Mouse (Mus musculus): ENCODE measurements around the gene Arid1b. TPM values are rescaled to one million over a fixed set of nuclear protein-coding genes. Genes with fewer than 3 reads are reported as not detected.

The Arid1b gene
- polyA plus RNA-seq, 1 experiment from 2014 or later = 5.2 TPM

DNA sequence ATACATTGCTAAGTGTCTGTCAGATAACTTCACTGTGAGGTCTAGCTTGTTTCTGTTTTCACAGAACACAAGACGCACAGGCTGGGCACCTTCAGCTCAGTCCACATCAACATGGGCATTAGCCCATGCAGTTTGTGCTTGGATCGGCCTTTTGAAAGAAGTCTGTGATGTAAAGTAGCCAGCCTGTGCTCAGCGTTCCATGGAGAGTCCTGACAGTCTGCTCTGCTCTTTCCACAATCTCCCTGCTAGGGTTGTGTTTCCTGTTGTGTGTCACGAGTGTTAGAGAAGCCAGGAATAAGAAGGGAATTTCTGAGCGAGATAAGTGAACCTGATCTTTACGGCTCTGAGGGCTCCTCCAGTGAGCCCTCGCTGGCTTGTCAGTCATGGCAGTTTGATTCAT is 184.9 kb downstream of the Arid1b start:
- Histone ChIP-seq H3K4me2 (no peak overlapping the region), H3K4me3 (no peak overlapping the region), H3K27me3 (replicated peaks) (no peaks in the 10 kb centered on the region), H3K4me1 (peaks cover 73% of the 10 kb centered on the region), H3K36me3 (no peaks in the 10 kb centered on the region), H3K9ac (no peak overlapping the region), H3K27ac (replicated peaks) (peak overlapping the region; percentile 56), H3K9me3 (no peaks in the 10 kb centered on the region)
- ATAC-seq (ENCODE audit: extremely low read depth, insufficient number of reproducible peaks, low FRiP score, low TSS enrichment) = no peak
- whole genome bisulfite sequencing = 24% methylated on average over 7 of the region's 7 CpGs

DNA sequence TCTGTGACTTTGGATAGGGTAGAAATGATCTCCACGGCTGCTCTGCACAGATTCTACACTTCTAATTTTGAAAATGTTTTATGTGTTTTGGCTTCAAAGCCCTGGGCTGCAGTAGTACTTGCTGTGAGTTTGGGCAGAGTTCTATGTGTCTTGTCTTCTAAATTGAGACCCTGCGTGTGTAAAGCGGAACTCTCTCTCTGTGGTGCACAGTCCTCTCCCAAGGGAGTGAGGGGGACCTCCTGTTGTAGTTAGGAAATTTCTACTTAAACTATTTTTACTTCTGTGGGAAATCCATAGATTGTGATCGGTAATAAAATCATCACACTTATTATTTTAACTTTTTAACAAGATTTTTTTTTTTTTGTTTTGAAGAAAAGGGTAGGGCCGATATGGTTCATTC is 185.3 kb downstream of the Arid1b start:
- H3K4me2 ChIP-seq = no peak overlapping the region
- H3K9ac ChIP-seq = no peak overlapping the region
- peak overlapping the region; percentile 56 for H3K27ac ChIP-seq (replicated peaks)
- H3K9me3 ChIP-seq = no peaks in the 10 kb centered on the region
- H3K4me1 ChIP-seq = peaks cover 71% of the 10 kb centered on the region
- ATAC-seq (ENCODE audit: extremely low read depth, insufficient number of reproducible peaks, low FRiP score, low TSS enrichment) = no peak
- no peak overlapping the region for H3K4me3 ChIP-seq
- no peaks in the 10 kb centered on the region for H3K27me3 ChIP-seq (replicated peaks)
- 76% methylated on average over 5 of the region's 5 CpGs for WGBS
- no peaks in the 10 kb centered on the region for H3K36me3 ChIP-seq

DNA sequence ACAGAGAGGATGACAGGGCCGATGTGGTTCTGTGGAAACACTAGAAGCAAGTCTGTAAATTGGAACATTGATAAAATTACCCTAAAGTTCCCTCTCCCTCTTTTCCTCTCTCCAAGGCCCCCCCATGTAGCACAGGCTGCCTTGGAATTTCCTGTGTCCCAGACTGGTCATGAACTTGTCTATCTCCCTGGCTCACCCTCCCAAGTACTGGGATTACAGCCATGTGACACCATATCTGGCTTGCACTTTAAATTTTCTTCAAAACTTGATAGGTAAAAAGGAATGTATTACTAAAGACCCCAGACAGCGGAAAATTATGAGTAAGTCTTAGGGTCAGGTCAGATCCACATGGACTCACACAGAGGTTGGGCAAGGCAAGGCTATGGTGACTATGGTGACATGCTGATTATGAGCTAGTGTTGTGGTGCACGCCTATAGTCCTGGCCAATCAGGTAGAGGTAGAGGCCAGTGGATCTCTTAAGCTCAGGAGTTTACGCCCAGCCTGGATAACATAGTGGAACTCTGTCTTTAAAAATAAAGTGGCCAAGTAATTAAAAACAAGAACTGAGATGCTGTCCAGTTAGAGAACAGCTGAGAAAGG is 185.9 kb downstream of the Arid1b start:
- no peak; the same call in 1 of the 2 replicates for ATAC-seq (ENCODE audit: extremely low read depth, insufficient number of reproducible peaks, low FRiP score, low TSS enrichment)
- H3K4me1 ChIP-seq = peaks cover 70% of the 10 kb centered on the region
- 78% methylated on average over 4 of the region's 4 CpGs for WGBS

DNA sequence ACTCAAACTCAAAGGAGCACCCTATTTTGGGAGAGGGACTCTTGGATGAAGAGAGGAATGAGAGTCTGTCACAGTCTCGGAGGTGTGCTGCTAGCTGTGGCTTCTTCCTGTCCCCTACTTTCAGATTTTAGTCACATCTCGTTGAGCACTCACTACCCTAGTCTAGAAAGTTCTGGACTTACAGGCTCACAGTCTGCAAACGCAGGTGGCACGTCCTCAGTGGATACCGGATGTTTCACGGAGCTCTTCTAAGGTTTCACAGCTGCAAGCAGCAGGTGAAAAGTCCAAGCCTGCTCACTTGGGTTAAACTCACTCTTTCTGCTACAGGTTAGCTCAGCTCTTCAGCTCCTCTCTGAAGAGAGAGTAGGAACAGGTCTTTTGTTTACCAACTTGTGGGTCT is 186.8 kb downstream of the Arid1b start:
- no peak overlapping the region for H3K4me2 ChIP-seq
- 82% methylated on average over 6 of the region's 6 CpGs for WGBS
- H3K27ac ChIP-seq (replicated peaks) = no peak overlapping the region
- H3K9ac ChIP-seq = no peak overlapping the region
- peaks cover 61% of the 10 kb centered on the region for H3K4me1 ChIP-seq
- ATAC-seq (ENCODE audit: extremely low read depth, insufficient number of reproducible peaks, low FRiP score, low TSS enrichment) = no peak
- no peak overlapping the region for H3K4me3 ChIP-seq
- H3K36me3 ChIP-seq = no peaks in the 10 kb centered on the region
- no peaks in the 10 kb centered on the region for H3K9me3 ChIP-seq
- H3K27me3 ChIP-seq (replicated peaks) = no peaks in the 10 kb centered on the region

More for the DNA sequence above, 185.9 kb downstream of the Arid1b start:
- H3K9me3 ChIP-seq = no peaks in the 10 kb centered on the region
- no peak overlapping the region for H3K4me3 ChIP-seq
- H3K4me2 ChIP-seq = no peak overlapping the region
- H3K36me3 ChIP-seq = no peaks in the 10 kb centered on the region
- no peaks in the 10 kb centered on the region for H3K27me3 ChIP-seq (replicated peaks)
- no peak overlapping the region for H3K9ac ChIP-seq
- H3K27ac ChIP-seq (replicated peaks) = no peak overlapping the region

DNA sequence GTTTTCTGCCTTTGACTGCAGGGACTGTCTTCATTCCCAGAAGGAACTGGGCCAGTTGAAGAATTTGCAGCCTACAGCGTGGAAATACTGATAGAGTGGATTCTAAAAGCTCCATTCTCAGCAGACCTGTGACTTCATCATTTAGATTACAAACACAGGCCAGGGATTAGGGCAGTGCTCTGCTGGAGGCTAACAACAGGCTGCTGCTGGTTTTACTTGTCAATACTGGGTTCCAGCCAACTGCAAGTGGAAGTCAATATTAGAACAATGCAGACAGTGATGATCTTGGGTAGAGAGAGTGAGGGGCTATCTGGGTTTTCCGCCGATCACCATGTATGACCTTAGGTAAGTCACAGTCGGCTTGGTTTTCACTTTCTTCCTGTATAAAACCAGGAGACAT is 188.4 kb downstream of the Arid1b start:
- Histone ChIP-seq H3K9ac (no peak overlapping the region), H3K9me3 (no peaks in the 10 kb centered on the region), H3K4me1 (peaks cover 60% of the 10 kb centered on the region), H3K4me3 (no peak overlapping the region), H3K27me3 (replicated peaks) (no peaks in the 10 kb centered on the region), H3K4me2 (no peak overlapping the region), H3K27ac (replicated peaks) (no peak overlapping the region), H3K36me3 (no peaks in the 10 kb centered on the region)
- 70% methylated on average over 4 of the region's 4 CpGs for WGBS
- no peak for ATAC-seq (ENCODE audit: extremely low read depth, insufficient number of reproducible peaks, low FRiP score, low TSS enrichment)

DNA sequence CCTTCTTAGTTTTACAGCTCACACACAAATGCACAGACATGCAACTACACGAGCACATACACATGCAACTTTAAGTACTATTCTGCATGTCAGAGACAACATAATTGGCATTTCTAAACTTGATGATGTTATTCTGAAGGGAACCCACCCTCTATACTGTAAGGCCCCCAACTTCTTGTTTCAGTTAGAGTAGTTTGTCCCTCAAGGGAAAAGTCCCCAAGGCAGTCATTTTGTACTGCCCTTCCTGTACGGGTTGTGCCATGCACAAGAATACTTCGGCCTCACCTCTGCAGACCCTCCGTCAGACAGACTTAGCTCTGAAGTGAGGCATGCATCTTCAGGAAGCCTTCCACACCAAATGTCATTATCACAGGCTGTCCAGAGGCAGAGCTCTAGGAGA is 191.4 kb downstream of the Arid1b start:
- WGBS = 83% methylated on average over 4 of the region's 4 CpGs
- no peak overlapping the region for H3K4me3 ChIP-seq
- H3K9me3 ChIP-seq = no peaks in the 10 kb centered on the region
- no peak for ATAC-seq (ENCODE audit: extremely low read depth, insufficient number of reproducible peaks, low FRiP score, low TSS enrichment)
- H3K4me2 ChIP-seq = no peak overlapping the region
- no peaks in the 10 kb centered on the region for H3K27me3 ChIP-seq (replicated peaks)
- H3K36me3 ChIP-seq = no peaks in the 10 kb centered on the region
- H3K9ac ChIP-seq = no peak overlapping the region
- H3K27ac ChIP-seq (replicated peaks) = no peak overlapping the region
- H3K4me1 ChIP-seq = peaks cover 52% of the 10 kb centered on the region

DNA sequence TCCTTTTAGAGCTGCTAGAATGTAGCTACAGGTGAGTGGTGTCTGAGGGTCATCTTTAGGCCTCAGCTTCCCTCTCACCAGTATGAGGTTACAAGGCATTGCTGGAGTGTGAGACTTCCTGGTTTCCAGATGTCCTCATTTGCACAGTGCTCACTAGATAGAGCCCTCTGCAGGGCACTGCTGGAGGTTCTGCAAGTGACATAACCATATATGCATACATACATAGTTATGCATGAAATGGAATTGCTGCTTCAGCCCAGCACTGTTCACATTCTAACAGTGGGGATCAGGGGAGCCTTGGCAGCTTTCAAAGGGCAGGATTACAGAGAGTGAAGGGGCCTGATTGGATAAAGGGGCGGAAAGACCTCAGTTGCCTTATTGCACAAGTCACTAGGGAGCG is 193.4 kb downstream of the Arid1b start:
- H3K27me3 ChIP-seq (replicated peaks) = no peaks in the 10 kb centered on the region
- H3K4me1 ChIP-seq = peaks cover 43% of the 10 kb centered on the region
- H3K9ac ChIP-seq = no peak overlapping the region
- H3K9me3 ChIP-seq = no peaks in the 10 kb centered on the region
- no peak for ATAC-seq (ENCODE audit: extremely low read depth, insufficient number of reproducible peaks, low FRiP score, low TSS enrichment)
- 85% methylated on average over 2 of the region's 2 CpGs for WGBS
- no peak overlapping the region for H3K27ac ChIP-seq (replicated peaks)
- H3K4me3 ChIP-seq = no peak overlapping the region
- no peak overlapping the region for H3K4me2 ChIP-seq
- H3K36me3 ChIP-seq = no peaks in the 10 kb centered on the region

DNA sequence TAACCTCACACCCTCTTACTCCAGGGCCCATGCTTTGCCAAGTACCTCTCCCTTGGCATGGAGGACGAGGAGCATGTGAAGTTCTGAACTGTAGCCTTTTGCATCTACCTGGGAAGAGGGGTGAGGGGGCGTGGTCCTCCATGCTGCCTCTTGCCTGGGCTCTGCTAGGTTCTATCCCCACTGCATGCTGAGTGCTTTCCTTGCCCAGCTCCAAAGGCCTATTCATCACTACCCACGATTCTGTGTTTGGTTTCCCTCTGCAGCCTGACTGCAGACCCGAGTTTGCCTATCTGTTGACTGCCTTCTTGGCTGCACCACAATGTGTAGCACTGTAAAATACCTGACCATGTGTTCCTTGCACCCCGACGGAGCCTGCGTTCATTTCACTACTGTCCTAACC is 194.3 kb downstream of the Arid1b start:
- Histone ChIP-seq H3K36me3 (no peaks in the 10 kb centered on the region), H3K4me3 (no peak overlapping the region), H3K4me2 (no peak overlapping the region), H3K27me3 (replicated peaks) (no peaks in the 10 kb centered on the region), H3K27ac (replicated peaks) (no peak overlapping the region), H3K4me1 (peaks cover 48% of the 10 kb centered on the region), H3K9ac (no peak overlapping the region), H3K9me3 (no peaks in the 10 kb centered on the region)
- ATAC-seq (ENCODE audit: extremely low read depth, insufficient number of reproducible peaks, low FRiP score, low TSS enrichment) = no peak
- 69% methylated on average over 7 of the region's 7 CpGs for WGBS

DNA sequence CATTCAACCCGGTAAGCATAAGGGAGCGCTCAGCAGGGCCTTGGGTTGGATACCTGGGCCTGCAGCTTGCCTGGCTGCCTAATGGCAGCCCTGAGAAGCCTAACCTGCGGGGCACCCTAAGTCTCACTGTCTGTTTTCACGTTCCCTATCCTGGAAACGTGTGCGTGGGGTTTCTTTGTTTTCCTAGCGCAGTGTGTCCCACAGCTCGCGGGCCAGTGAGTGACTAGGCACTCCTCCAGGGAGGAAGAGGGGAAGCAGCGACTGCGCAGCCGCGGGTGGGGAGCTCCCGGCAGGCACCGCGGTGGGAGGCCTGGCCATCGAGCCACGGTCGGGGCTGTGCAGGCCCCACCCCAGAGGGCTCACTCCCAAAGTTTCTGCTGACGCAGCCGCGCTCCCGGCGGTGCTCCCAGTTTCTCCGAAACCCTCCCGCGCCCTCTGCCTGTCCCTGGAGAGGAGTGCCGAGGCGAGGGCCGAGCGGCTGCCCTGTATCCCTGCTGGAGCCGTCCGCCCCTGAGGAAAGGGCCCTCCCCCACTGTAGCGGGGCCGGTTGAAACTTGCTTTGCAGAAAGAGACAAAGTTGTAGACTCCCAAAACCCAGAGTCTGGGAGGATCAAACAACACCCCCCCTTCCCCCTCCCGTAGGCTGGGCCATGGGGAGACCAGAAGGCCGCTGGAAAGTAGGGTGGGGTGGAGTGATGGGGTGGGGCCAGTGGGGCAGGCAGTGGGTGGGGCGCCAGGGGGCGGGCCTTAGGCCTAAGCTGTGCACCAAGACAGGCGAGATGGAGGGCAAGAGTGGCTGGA is 195.6 kb downstream of the Arid1b start:
- H3K9me3 ChIP-seq = no peaks in the 10 kb centered on the region
- peak overlapping the region; percentile 65 for H3K4me3 ChIP-seq
- H3K4me1 ChIP-seq = peaks cover 56% of the 10 kb centered on the region
- peak overlapping the region; percentile 100 for H3K27ac ChIP-seq (replicated peaks)
- no peaks in the 10 kb centered on the region for H3K27me3 ChIP-seq (replicated peaks)
- ATAC-seq (ENCODE audit: extremely low read depth, insufficient number of reproducible peaks, low FRiP score, low TSS enrichment) = peak; percentile 97
- no peaks in the 10 kb centered on the region for H3K36me3 ChIP-seq
- peak overlapping the region; percentile 87 for H3K4me2 ChIP-seq
- WGBS = 2% methylated on average over 40 of the region's 40 CpGs
- H3K9ac ChIP-seq = peak overlapping the region; percentile 91

DNA sequence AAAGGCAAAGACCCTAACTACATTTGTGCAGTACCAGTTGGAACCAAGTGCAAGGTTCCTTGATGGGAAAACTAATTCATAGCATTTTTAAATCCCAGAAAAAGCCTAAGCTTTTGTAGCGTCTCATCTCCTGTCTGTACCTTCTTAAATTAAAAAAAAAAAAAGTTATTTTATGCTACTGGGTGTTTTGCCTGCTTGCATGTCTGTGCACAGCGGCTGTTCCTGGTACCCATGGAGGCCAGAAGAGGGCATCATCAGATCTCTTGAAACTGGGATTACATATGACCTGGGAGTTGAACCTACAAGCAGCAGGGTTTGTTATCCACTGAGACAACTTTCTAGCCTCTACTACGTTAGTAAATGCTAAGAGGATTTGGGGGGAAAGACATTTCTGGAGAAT is 196.2 kb downstream of the Arid1b start:
- ATAC-seq (ENCODE audit: extremely low read depth, insufficient number of reproducible peaks, low FRiP score, low TSS enrichment) = no peak
- WGBS = 19% methylated on average over 3 of the region's 3 CpGs

DNA sequence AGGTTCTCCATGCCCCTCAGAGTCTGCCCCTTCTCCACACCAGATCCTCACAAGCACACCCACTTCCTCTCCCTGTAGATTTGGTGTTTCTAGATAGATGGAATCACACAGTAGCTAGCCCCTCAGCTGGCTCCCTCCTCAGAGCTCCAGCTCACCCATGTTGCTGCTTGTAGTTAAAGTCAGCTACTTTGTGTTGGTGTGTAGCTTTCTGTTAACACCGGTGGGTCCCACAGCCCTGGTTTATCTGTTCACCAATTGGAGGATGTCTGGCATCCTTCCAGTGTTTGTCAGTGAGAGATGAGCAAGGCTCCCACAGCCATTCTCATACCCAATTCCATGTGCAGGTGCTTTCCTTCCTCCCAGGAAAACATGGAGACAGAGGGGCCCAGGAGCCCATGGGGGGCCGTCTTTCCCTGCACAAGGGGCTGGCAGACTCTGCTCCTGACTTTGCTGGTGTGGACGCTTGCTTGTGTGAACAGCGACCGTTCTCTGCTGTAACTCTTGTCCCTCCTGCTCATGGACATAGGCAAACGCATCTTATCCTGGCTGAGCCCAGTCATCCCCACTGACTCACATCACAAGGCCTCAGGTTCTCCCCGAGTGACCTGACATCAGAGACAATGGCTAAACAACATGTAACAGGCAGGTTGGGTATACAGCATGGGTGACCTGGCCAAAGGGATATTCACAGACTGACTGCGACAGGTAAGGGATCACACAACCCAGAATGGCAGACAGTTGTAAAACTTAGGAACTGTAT is 200.2 kb downstream of the Arid1b start:
- Histone ChIP-seq H3K4me2 (no peak overlapping the region), H3K9ac (no peak overlapping the region; the same call in 1 of the 2 replicates), H3K4me1 (peaks cover 61% of the 10 kb centered on the region), H3K4me3 (no peak overlapping the region), H3K9me3 (no peaks in the 10 kb centered on the region), H3K27me3 (replicated peaks) (no peaks in the 10 kb centered on the region), H3K36me3 (peaks cover 5% of the 10 kb centered on the region; the same call in 1 of the 2 replicates), H3K27ac (replicated peaks) (no peak overlapping the region)
- no peak for ATAC-seq (ENCODE audit: extremely low read depth, insufficient number of reproducible peaks, low FRiP score, low TSS enrichment)
- WGBS = 63% methylated on average over 8 of the region's 8 CpGs

More for the DNA sequence above, 196.2 kb downstream of the Arid1b start:
- H3K9me3 ChIP-seq = no peaks in the 10 kb centered on the region
- peak overlapping the region; percentile 100 for H3K27ac ChIP-seq (replicated peaks)
- peak overlapping the region; percentile 65 for H3K4me3 ChIP-seq
- H3K4me2 ChIP-seq = peak overlapping the region; percentile 87
- H3K36me3 ChIP-seq = no peaks in the 10 kb centered on the region
- peak overlapping the region; percentile 91 for H3K9ac ChIP-seq
- peaks cover 59% of the 10 kb centered on the region for H3K4me1 ChIP-seq
- no peaks in the 10 kb centered on the region for H3K27me3 ChIP-seq (replicated peaks)
